Mouse (Mus musculus) thymus, postnatal 25 days (tissue): Measurements from ENCODE around the gene Rae1.

Experiments used
- DNase-seq: peaks from one replicate; pipeline ENCODE4 v3.0.0; 2022

Rae1 gene

GRCm38 (mm10) chr2:173050604-173051382, 50.9 kb downstream of the Rae1 start:
- DNase-seq, result no peak

- no peak for DNase-seq
Observed at GRCm38 (mm10) chr2:173052881-173053280, 53.0 kb downstream of the Rae1 start.

- DNase-seq, result peak; percentile 67
Observed at GRCm38 (mm10) chr2:173053846-173054245, 53.9 kb downstream of the Rae1 start.

DNA sequence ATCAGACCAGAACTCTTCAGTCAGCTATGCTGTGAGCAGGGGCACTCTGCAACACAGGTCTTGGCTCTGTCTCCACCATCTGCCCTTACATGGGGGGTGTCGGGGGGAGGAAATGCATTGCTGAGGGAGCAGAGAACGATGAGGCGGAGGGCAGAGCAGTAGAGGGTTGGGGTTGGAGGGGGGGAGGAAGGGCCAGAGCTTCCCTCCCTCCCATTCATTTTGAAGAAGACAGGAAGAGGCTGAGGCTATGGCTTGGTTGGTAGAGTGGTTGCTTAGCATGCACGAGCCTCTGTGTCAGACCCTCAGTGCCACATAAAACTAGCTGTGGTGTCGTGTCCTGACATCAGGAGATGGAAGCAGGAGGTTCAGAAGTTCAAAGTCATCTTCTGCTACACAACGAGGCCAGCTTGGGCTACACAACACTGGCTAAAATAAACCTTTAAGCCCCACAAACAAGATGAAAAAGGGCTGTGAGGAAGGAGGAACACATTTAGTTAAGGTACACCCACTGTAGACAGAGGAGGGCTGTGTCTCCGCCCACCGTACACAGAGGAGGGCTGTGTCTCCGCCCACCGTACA, 56.5 kb downstream of the Rae1 start:
- no peak for DNase-seq

- DNase-seq, result no peak
Observed at GRCm38 (mm10) chr2:173056882-173057315, 57.0 kb downstream of the Rae1 start.

- DNase-seq, result no peak
Observed at GRCm38 (mm10) chr2:173057623-173058022, 57.7 kb downstream of the Rae1 start.

DNA sequence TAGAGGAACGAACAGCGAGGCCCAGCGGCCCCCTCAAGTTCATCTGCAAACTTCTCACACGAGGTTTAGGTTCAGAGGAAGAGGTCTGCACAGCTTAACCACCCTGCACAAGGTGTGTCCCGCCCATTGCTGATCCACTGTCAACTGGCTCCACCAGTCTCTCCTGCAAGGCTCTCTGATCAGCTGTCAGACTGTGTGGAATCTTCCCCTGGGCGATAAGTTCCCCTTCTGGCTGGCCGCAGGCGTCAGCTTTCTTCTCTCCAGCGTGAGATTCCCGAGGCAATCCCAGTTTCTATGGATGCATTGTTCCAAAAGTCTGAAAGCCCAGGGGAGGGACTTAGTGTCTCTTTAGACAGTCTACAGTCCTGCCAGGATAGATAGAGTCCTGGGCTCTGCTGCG, 58.3 kb downstream of the Rae1 start:
- DNase-seq, result no peak

GRCm38 (mm10) chr2:173060450-173060849, 60.5 kb downstream of the Rae1 start:
- no peak for DNase-seq

DNA sequence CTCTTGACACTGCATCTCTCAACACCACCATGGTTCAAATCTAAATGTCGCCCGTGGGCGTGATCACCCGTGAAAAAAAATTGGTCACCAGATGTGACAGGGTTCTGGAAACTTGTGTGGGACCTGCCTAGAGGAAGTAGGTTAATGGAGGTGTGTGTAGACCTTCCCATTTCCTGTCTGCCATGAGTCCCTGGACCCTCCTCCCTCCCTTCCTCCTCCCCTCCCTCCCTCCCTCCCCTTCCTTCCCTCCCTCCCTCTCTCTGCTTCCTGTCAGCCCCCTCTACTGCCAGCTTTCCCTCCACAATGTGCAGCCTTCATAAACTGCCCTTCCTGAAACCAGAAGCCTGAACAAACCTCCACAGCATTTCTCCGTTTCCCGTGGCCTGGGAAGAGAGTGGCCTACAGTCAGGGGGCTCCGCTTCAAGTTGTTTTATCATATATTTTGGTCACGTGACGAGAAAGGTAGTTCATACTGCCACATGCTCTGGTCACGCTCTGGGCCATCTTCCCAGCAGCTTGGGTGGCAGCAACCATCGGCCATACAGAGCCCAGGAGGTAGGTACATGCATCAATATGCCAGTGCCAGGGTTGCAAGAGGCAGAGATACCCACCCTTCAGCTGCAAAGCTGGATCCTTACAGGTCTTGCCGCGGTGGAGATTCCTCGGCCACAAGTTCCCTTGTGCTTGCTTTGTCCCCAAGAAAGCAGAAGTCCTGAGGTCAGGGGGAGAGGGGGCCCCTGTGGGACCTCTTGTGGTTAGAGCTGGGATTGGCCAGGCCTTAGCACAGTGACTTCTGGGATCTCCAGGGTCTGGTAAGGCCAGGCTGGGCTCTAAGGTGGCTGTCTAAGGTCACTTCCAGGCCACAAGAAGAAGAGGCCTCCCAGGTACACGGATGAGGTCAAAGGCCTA, 61.8 kb downstream of the Rae1 start:
- no peak for DNase-seq

DNA sequence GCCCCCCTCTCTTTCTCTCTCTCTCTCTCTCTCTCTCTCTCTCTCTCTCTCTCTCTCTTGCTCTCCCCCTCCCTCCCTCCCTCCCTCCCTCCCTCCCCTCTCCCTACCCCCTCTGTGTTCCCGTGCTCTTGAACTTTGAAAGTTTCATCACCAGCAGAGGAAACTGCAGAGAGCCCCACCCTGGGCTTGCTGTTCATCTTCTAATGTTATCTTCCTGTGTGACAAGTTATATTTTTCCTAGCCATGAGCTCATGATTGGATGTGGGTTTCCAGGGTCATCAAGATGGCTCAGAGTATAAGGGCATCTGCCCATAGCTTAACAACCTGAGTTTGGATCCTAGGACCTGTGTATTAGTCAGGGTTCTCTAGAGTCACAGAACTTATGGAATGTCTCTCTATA, 63.3 kb downstream of the Rae1 start:
- no peak for DNase-seq

GRCm38 (mm10) chr2:173064864-173065263, 64.9 kb downstream of the Rae1 start:
- DNase-seq, result no peak
